Mouse (Mus musculus): Measurements from ENCODE around the gene Larp1. TPM values are rescaled to one million over a fixed set of nuclear protein-coding genes. Genes with fewer than 3 reads are reported as not detected.
A peak's percentile ranks its signal among the peaks of the same experiment; 100 is the strongest.

The Larp1 gene
- polyA plus RNA-seq, 1 experiment: 54.4 TPM

- 5% methylated on average over 72 of the region's 74 CpGs for WGBS
- H3K4me3 ChIP-seq (ENCODE audit: control insufficient read depth, insufficient read depth, low read length): peak overlapping the region; percentile 92
Observed at GRCm38 (mm10) chr11:58008437-58009050, 320 bp upstream of the Larp1 start.

DNA sequence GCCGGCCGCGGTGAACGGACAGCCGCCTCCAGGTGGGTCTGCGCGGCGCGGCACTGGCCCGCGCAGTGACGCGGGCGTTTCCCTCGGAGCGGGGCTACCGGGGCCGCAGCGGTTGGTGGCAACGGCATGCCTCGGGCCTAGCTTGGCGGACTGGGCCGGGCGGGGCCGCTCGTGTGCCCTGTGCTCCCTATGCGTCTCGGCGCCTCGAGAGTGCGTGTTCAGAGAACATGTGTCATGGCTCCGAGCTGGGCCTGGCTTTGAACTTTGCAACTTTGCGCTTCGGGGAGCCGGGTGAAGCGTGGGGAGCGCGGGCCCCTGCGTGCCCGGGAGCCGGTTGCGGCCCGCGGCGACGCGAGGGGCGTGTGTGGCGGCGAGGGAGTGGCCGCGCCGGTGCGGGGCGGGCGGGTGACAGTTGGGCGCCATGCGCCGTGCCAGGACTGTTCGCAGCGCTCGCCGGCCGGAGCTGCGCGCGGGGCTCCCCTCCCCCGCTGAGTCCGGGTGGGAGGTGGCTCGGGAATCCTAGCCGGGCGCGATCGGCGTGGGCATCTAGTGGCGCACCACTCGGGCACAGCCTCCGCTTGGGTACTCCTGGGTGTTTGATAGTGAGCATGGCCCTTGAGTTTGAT lies 765 bp downstream of the Larp1 start:
- H3K4me3 ChIP-seq (ENCODE audit: control insufficient read depth, insufficient read depth, low read length): peak overlapping the region; percentile 92
- H3K36me3 ChIP-seq (ENCODE audit: control insufficient read depth, insufficient read depth, low read length): no peaks in the 10 kb centered on the region
- peak; percentile 66 for DNase-seq
- under 1% methylated on average over 78 of the region's 78 CpGs for whole genome bisulfite sequencing
- TF ChIP-seq CTCF (IDR thresholded peaks at IDR 0.05; ENCODE audit: borderline replicate concordance, control insufficient read depth, extremely low read depth, insufficient read depth, low read length, poor library complexity) (peak; percentile 40; the same call in 1 of the 2 replicates), POLR2A (IDR thresholded peaks at IDR 0.05; ENCODE audit: control insufficient read depth, extremely low read depth, insufficient read depth, low read length, poor library complexity) (0 out of 2 replicates have a peak, but pooled peaks have one; percentile 4)
- H3K27me3 ChIP-seq (ENCODE audit: control insufficient read depth, insufficient read depth, low read length): no peaks in the 10 kb centered on the region
- peaks cover 11% of the 10 kb centered on the region for H3K4me1 ChIP-seq (replicated peaks; ENCODE audit: control insufficient read depth, insufficient read depth, low read length)
- H3K27ac ChIP-seq (ENCODE audit: control insufficient read depth, insufficient read depth, low read length): peak overlapping the region; percentile 82

More at GRCm38 (mm10) chr11:58008437-58009050, 320 bp upstream of the Larp1 start:
- no peaks in the 10 kb centered on the region for H3K27me3 ChIP-seq (ENCODE audit: control insufficient read depth, insufficient read depth, low read length)
- TF ChIP-seq POLR2A (IDR thresholded peaks at IDR 0.05; ENCODE audit: control insufficient read depth, extremely low read depth, insufficient read depth, low read length, poor library complexity) (peak; percentile 19), CTCF (IDR thresholded peaks at IDR 0.05; ENCODE audit: borderline replicate concordance, control insufficient read depth, extremely low read depth, insufficient read depth, low read length, poor library complexity) (no peak)
- peak; percentile 78 for DNase-seq
- no peaks in the 10 kb centered on the region for H3K36me3 ChIP-seq (ENCODE audit: control insufficient read depth, insufficient read depth, low read length)
- H3K4me1 ChIP-seq (replicated peaks; ENCODE audit: control insufficient read depth, insufficient read depth, low read length): peaks cover 11% of the 10 kb centered on the region
- peak overlapping the region; percentile 81 for H3K27ac ChIP-seq (ENCODE audit: control insufficient read depth, insufficient read depth, low read length)

- under 1% methylated on average over 16 of the region's 16 CpGs for WGBS
- Histone ChIP-seq H3K27ac (ENCODE audit: control insufficient read depth, insufficient read depth, low read length) (peak overlapping the region; percentile 82), H3K27me3 (ENCODE audit: control insufficient read depth, insufficient read depth, low read length) (no peaks in the 10 kb centered on the region), H3K4me3 (ENCODE audit: control insufficient read depth, insufficient read depth, low read length) (peak overlapping the region; percentile 92), H3K36me3 (ENCODE audit: control insufficient read depth, insufficient read depth, low read length) (no peaks in the 10 kb centered on the region), H3K4me1 (replicated peaks; ENCODE audit: control insufficient read depth, insufficient read depth, low read length) (peaks cover 11% of the 10 kb centered on the region)
- TF ChIP-seq POLR2A (IDR thresholded peaks at IDR 0.05; ENCODE audit: control insufficient read depth, extremely low read depth, insufficient read depth, low read length, poor library complexity) (no peak), CTCF (IDR thresholded peaks at IDR 0.05; ENCODE audit: borderline replicate concordance, control insufficient read depth, extremely low read depth, insufficient read depth, low read length, poor library complexity) (no peak)
- peak; percentile 42 for DNase-seq
Observed at GRCm38 (mm10) chr11:58010226-58010781, 1.4 kb downstream of the Larp1 start.

DNA sequence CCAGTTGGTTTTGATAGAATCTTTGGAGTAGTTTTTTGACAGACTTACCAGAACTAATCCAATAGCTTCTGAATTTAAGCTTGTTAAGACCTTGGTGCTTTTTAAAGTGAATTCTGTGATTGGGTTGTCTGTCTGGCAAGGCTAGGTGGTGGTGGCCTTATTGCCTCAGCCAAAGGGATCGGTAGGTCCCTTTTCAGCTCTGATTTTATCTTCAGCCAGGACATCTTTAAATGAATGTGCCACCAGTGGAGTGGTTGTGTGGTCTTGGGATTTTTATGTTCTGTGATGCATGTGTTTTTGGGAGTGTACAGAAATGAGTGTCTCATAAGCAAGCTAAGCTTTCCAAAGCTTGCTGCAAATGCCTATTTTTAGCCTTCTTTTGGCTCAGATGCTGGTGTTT lies 2.1 kb downstream of the Larp1 start:
- Histone ChIP-seq H3K27me3 (ENCODE audit: control insufficient read depth, insufficient read depth, low read length) (no peaks in the 10 kb centered on the region), H3K27ac (ENCODE audit: control insufficient read depth, insufficient read depth, low read length) (no peak overlapping the region), H3K4me3 (ENCODE audit: control insufficient read depth, insufficient read depth, low read length) (no peak overlapping the region), H3K4me1 (replicated peaks; ENCODE audit: control insufficient read depth, insufficient read depth, low read length) (peaks cover 11% of the 10 kb centered on the region), H3K36me3 (ENCODE audit: control insufficient read depth, insufficient read depth, low read length) (no peaks in the 10 kb centered on the region)
- TF ChIP-seq CTCF (IDR thresholded peaks at IDR 0.05; ENCODE audit: borderline replicate concordance, control insufficient read depth, extremely low read depth, insufficient read depth, low read length, poor library complexity): no peak
- TF ChIP-seq POLR2A (IDR thresholded peaks at IDR 0.05; ENCODE audit: control insufficient read depth, extremely low read depth, insufficient read depth, low read length, poor library complexity): no peak
- WGBS: 11% methylated on average over 1 of the region's 1 CpGs
- DNase-seq: no peak

GRCm38 (mm10) chr11:58011813-58012212 lies 2.9 kb downstream of the Larp1 start:
- no peak for DNase-seq
- H3K4me3 ChIP-seq (ENCODE audit: control insufficient read depth, insufficient read depth, low read length): no peak overlapping the region
- peaks cover 16% of the 10 kb centered on the region for H3K4me1 ChIP-seq (replicated peaks; ENCODE audit: control insufficient read depth, insufficient read depth, low read length)
- H3K36me3 ChIP-seq (ENCODE audit: control insufficient read depth, insufficient read depth, low read length): no peaks in the 10 kb centered on the region
- no peak overlapping the region for H3K27ac ChIP-seq (ENCODE audit: control insufficient read depth, insufficient read depth, low read length)
- 63% methylated on average over 4 of the region's 4 CpGs for WGBS
- TF ChIP-seq POLR2A (IDR thresholded peaks at IDR 0.05; ENCODE audit: control insufficient read depth, extremely low read depth, insufficient read depth, low read length, poor library complexity): no peak
- TF ChIP-seq CTCF (IDR thresholded peaks at IDR 0.05; ENCODE audit: borderline replicate concordance, control insufficient read depth, extremely low read depth, insufficient read depth, low read length, poor library complexity): no peak
- no peaks in the 10 kb centered on the region for H3K27me3 ChIP-seq (ENCODE audit: control insufficient read depth, insufficient read depth, low read length)

- no peak for DNase-seq
- Histone ChIP-seq H3K36me3 (ENCODE audit: control insufficient read depth, insufficient read depth, low read length) (no peaks in the 10 kb centered on the region), H3K27ac (ENCODE audit: control insufficient read depth, insufficient read depth, low read length) (no peak overlapping the region), H3K4me1 (replicated peaks; ENCODE audit: control insufficient read depth, insufficient read depth, low read length) (peaks cover 19% of the 10 kb centered on the region), H3K4me3 (ENCODE audit: control insufficient read depth, insufficient read depth, low read length) (no peak overlapping the region), H3K27me3 (ENCODE audit: control insufficient read depth, insufficient read depth, low read length) (no peaks in the 10 kb centered on the region)
- WGBS: 28% methylated on average over 1 of the region's 1 CpGs
- TF ChIP-seq POLR2A (IDR thresholded peaks at IDR 0.05; ENCODE audit: control insufficient read depth, extremely low read depth, insufficient read depth, low read length, poor library complexity) (no peak), CTCF (IDR thresholded peaks at IDR 0.05; ENCODE audit: borderline replicate concordance, control insufficient read depth, extremely low read depth, insufficient read depth, low read length, poor library complexity) (no peak)
Observed at GRCm38 (mm10) chr11:58012674-58013073, 3.8 kb downstream of the Larp1 start.

All from thymus, adult 2 months (tissue).